Mouse (Mus musculus) neural tube, embryonic 11.5 days (tissue): ENCODE data around the gene Cd40. TPM values are rescaled to one million over a fixed set of nuclear protein-coding genes. Genes with fewer than 3 reads are reported as not detected.
A peak's percentile ranks its signal among the peaks of the same experiment; 100 is the strongest.

Experiments
- ATAC-seq: fragments of 200-750 bp; cut with Nextera tagmentation; 2 replicates; pipeline ENCODE4 v1.8.0; 2017; ENCODE audit warnings: moderate number of reproducible peaks, mild to moderate bottlenecking, moderate TSS enrichment, moderate library complexity; ENCODE audit not compliant: insufficient read depth, low FRiP score, low TSS enrichment
- DNase-seq: peaks from one replicate; pipeline ENCODE4 v3.0.0-alpha.2; 2015; ENCODE audit warnings: low spot score
- H3K27ac ChIP-seq: fragments of 300-500 bp; sonication (generic); 2 replicates; pipeline ENCODE4 v1.5.1; 2014; ENCODE audit warnings: low read depth, mild to moderate bottlenecking, low read length
- H3K27me3 ChIP-seq: fragments of 300-500 bp; sonication (generic); 2 replicates; pipeline ENCODE4 v1.6.1; 2014; ENCODE audit warnings: mild to moderate bottlenecking, low read length, mixed read lengths; ENCODE audit not compliant: control insufficient read depth, insufficient read depth
- H3K36me3 ChIP-seq: fragments of 300-500 bp; sonication (generic); 2 replicates; pipeline ENCODE4 v1.6.1; 2014; ENCODE audit warnings: mild to moderate bottlenecking, low read length, moderate library complexity, mixed read lengths; ENCODE audit not compliant: control insufficient read depth, insufficient read depth
- H3K4me1 ChIP-seq: fragments of 300-500 bp; sonication (generic); 2 replicates; pipeline ENCODE4 v1.6.1; 2014; ENCODE audit warnings: low read length, mixed read lengths; ENCODE audit not compliant: control insufficient read depth, insufficient read depth
- H3K4me2 ChIP-seq: fragments of 300-500 bp; sonication (generic); 2 replicates; pipeline ENCODE4 v1.6.1; 2014; ENCODE audit warnings: low read depth, mild to moderate bottlenecking, moderate library complexity
- H3K4me3 ChIP-seq: fragments of 300-500 bp; sonication (generic); 2 replicates; pipeline ENCODE4 v1.5.1; 2014; ENCODE audit warnings: low read depth, low read length
- H3K9ac ChIP-seq: fragments of 300-500 bp; sonication (generic); 2 replicates; pipeline ENCODE4 v1.6.1; 2014; ENCODE audit warnings: mild to moderate bottlenecking, low read length
- H3K9me3 ChIP-seq: fragments of 300-500 bp; sonication (generic); 2 replicates; pipeline ENCODE4 v1.6.1; 2016; ENCODE audit warnings: low read length; ENCODE audit not compliant: control insufficient read depth
- WGBS: fragments of 180-500 bp; shearing (Covaris S2); extraction: QIAGEN DNeasy Blood & Tissue Kit; methylation state at CpG from one replicate; pipeline ENCODE4 v1.1.7; 2014; 5-methylcytosine and 5-hydroxymethylcytosine counted together
- polyA plus RNA-seq: library from polyadenylated mRNA; unstranded; fragments of >200 nt; fragmentation: Nextera tagmentation; extraction: Ambion mirVana; gene quantifications from 2 replicates; pipeline ENCODE4 v1.2.1, GENCODE M21; 2014

Gene Cd40
- polyA plus RNA-seq, 1 experiment from 2014 or later = 8.5 TPM

- Histone ChIP-seq H3K9me3 (no peaks in the 10 kb centered on the region), H3K4me3 (no peak overlapping the region), H3K9ac (no peak overlapping the region), H3K27me3 (peaks cover 45% of the 10 kb centered on the region), H3K36me3 (no peaks in the 10 kb centered on the region), H3K4me2 (no peak overlapping the region), H3K27ac (no peak overlapping the region), H3K4me1 (peaks cover 14% of the 10 kb centered on the region)
- ATAC-seq = no peak
- DNase-seq = no peak
- 22% methylated on average over 9 of the region's 9 CpGs for WGBS
These were observed 25.2 kb downstream of the Cd40 start for GRCm38 (mm10) chr2:165080657-165081056.

GRCm38 (mm10) chr2:165081257-165081656 is 25.8 kb downstream of the Cd40 start:
- WGBS = 38% methylated on average over 7 of the region's 7 CpGs
- Histone ChIP-seq H3K9me3 (no peaks in the 10 kb centered on the region), H3K9ac (no peak overlapping the region), H3K36me3 (no peaks in the 10 kb centered on the region), H3K27ac (no peak overlapping the region), H3K4me2 (no peak overlapping the region), H3K27me3 (peaks cover 39% of the 10 kb centered on the region), H3K4me1 (peaks cover 14% of the 10 kb centered on the region), H3K4me3 (no peak overlapping the region)
- no peak for ATAC-seq
- DNase-seq = no peak

GRCm38 (mm10) chr2:165086634-165087033 is 31.2 kb downstream of the Cd40 start:
- no peak for DNase-seq
- Histone ChIP-seq H3K4me1 (no peaks in the 10 kb centered on the region), H3K27ac (no peak overlapping the region), H3K4me3 (no peak overlapping the region), H3K27me3 (no peaks in the 10 kb centered on the region), H3K36me3 (no peaks in the 10 kb centered on the region), H3K9me3 (no peaks in the 10 kb centered on the region), H3K9ac (no peak overlapping the region), H3K4me2 (no peak overlapping the region)
- ATAC-seq = no peak
- 81% methylated on average over 4 of the region's 4 CpGs for WGBS

- Histone ChIP-seq H3K36me3 (no peaks in the 10 kb centered on the region), H3K4me2 (no peak overlapping the region), H3K9me3 (no peaks in the 10 kb centered on the region), H3K4me3 (no peak overlapping the region), H3K4me1 (no peaks in the 10 kb centered on the region), H3K27me3 (no peaks in the 10 kb centered on the region), H3K9ac (no peak overlapping the region), H3K27ac (no peak overlapping the region)
- ATAC-seq (no peak), DNase-seq (no peak)
- WGBS = 49% methylated on average over 14 of the region's 14 CpGs
These were observed 34.0 kb downstream of the Cd40 start for GRCm38 (mm10) chr2:165089470-165089869.

GRCm38 (mm10) chr2:165090650-165091049 is 35.2 kb downstream of the Cd40 start, which contains the start of gene 1700025C18Rik:
1700025C18Rik (minus strand) TSS chr2:165090750.
- no peak within 1 kb of the TSS for H3K27ac ChIP-seq
- H3K9ac ChIP-seq = no peak within 1 kb of the TSS
- H3K4me2 ChIP-seq = no peak within 1 kb of the TSS
- no peak within 1 kb of the TSS for H3K4me3 ChIP-seq
- H3K4me1 ChIP-seq = no peaks in the 10 kb centered on the region
- WGBS = 79% methylated on average over 2 of the region's 2 CpGs
- H3K36me3 ChIP-seq = no peaks in the 10 kb centered on the region
- DNase-seq (no peak), ATAC-seq (no peak)
- H3K27me3 ChIP-seq = no peaks in the 10 kb centered on the region
- H3K9me3 ChIP-seq = no peaks in the 10 kb centered on the region

GRCm38 (mm10) chr2:165091433-165091965 is 36.1 kb downstream of the Cd40 start:
- H3K4me2 ChIP-seq = no peak overlapping the region
- ATAC-seq (no peak), DNase-seq (no peak)
- no peaks in the 10 kb centered on the region for H3K9me3 ChIP-seq
- no peaks in the 10 kb centered on the region for H3K27me3 ChIP-seq
- 73% methylated on average over 8 of the region's 8 CpGs for WGBS
- no peak overlapping the region for H3K27ac ChIP-seq
- no peak overlapping the region for H3K9ac ChIP-seq
- no peak overlapping the region for H3K4me3 ChIP-seq
- 0 out of 2 replicates have a peak, but pooled peaks cover 1% of the 10 kb centered on the region for H3K4me1 ChIP-seq
- H3K36me3 ChIP-seq = no peaks in the 10 kb centered on the region

GRCm38 (mm10) chr2:165092393-165092792 is 37.0 kb downstream of the Cd40 start:
- WGBS = 75% methylated on average over 7 of the region's 7 CpGs
- no peaks in the 10 kb centered on the region for H3K9me3 ChIP-seq
- H3K27me3 ChIP-seq = peaks cover 1% of the 10 kb centered on the region; the same call in 1 of the 2 replicates
- H3K4me1 ChIP-seq = 0 out of 2 replicates have a peak, but pooled peaks cover 2% of the 10 kb centered on the region
- no peak overlapping the region for H3K4me2 ChIP-seq
- H3K27ac ChIP-seq = no peak overlapping the region
- no peak overlapping the region for H3K9ac ChIP-seq
- ATAC-seq (no peak), DNase-seq (no peak)
- no peaks in the 10 kb centered on the region for H3K36me3 ChIP-seq
- no peak overlapping the region for H3K4me3 ChIP-seq

GRCm38 (mm10) chr2:165096367-165096766 is 40.9 kb downstream of the Cd40 start:
- 16% methylated on average over 10 of the region's 10 CpGs for WGBS
- peak; percentile 65 for DNase-seq
- Histone ChIP-seq H3K4me2 (no peak overlapping the region), H3K9me3 (no peaks in the 10 kb centered on the region), H3K36me3 (no peaks in the 10 kb centered on the region), H3K4me3 (no peak overlapping the region), H3K4me1 (0 out of 2 replicates have a peak, but pooled peaks cover 2% of the 10 kb centered on the region), H3K27me3 (peaks cover 10% of the 10 kb centered on the region; the same call in 1 of the 2 replicates), H3K9ac (no peak overlapping the region), H3K27ac (no peak overlapping the region)
- peak; percentile 45; the same call in 1 of the 2 replicates for ATAC-seq

- H3K9me3 ChIP-seq = no peaks in the 10 kb centered on the region
- 74% methylated on average over 3 of the region's 3 CpGs for WGBS
- no peak overlapping the region for H3K27ac ChIP-seq
- H3K4me3 ChIP-seq = no peak overlapping the region
- H3K27me3 ChIP-seq = peaks cover 10% of the 10 kb centered on the region; the same call in 1 of the 2 replicates
- no peak overlapping the region for H3K9ac ChIP-seq
- 0 out of 2 replicates have a peak, but pooled peaks cover 2% of the 10 kb centered on the region for H3K4me1 ChIP-seq
- no peak overlapping the region for H3K4me2 ChIP-seq
- ATAC-seq (no peak), DNase-seq (no peak)
- no peaks in the 10 kb centered on the region for H3K36me3 ChIP-seq
These were observed 43.4 kb downstream of the Cd40 start for GRCm38 (mm10) chr2:165098861-165099260.
